Mouse (Mus musculus): ENCODE measurements around the gene Glt8d2. TPM values are rescaled to one million over a fixed set of nuclear protein-coding genes. Genes with fewer than 3 reads are reported as not detected.

Gene Glt8d2
- polyA plus RNA-seq, 1 experiment from 2014 or later, result 5.3 TPM

GRCm38 (mm10) chr10:82622671-82623552, 67.5 kb downstream of the Glt8d2 start, which contains the start of gene 1190007I07Rik:
1190007I07Rik (minus strand) TSS chr10:82623228.
- under 1% methylated on average over 48 of the region's 61 CpGs for WGBS
- Histone ChIP-seq H3K9ac (ENCODE audit: low read length) (peak within 1 kb of the TSS; percentile 74), H3K4me1 (replicated peaks; ENCODE audit: control insufficient read depth, insufficient read depth, low read length) (peaks cover 3% of the 10 kb centered on the region; the same call in 1 of the 2 replicates), H3K4me2 (ENCODE audit: low read length) (peak within 1 kb of the TSS; percentile 62), H3K27ac (ENCODE audit: low read depth) (peak within 1 kb of the TSS; percentile 83), H3K27me3 (replicated peaks; ENCODE audit: control insufficient read depth, insufficient read depth, low read length) (no peaks in the 10 kb centered on the region), H3K9me3 (ENCODE audit: control insufficient read depth, low read length) (no peaks in the 10 kb centered on the region), H3K4me3 (ENCODE audit: low read depth, low read length) (peak within 1 kb of the TSS; percentile 75), H3K36me3 (ENCODE audit: control insufficient read depth, insufficient read depth, low read length) (peaks cover 6% of the 10 kb centered on the region; the same call in 1 of the 2 replicates)
- DNase-seq (ENCODE audit: low spot score) (peak; percentile 97), ATAC-seq (replicated peaks; ENCODE audit: low FRiP score, low TSS enrichment, low read depth) (peak; percentile 92)

- 27% methylated on average over 9 of the region's 9 CpGs for WGBS
- Histone ChIP-seq H3K4me1 (replicated peaks; ENCODE audit: control insufficient read depth, insufficient read depth, low read length) (peaks cover 3% of the 10 kb centered on the region; the same call in 1 of the 2 replicates), H3K27ac (ENCODE audit: low read depth) (no peak overlapping the region), H3K4me2 (ENCODE audit: low read length) (peak overlapping the region; percentile 62), H3K27me3 (replicated peaks; ENCODE audit: control insufficient read depth, insufficient read depth, low read length) (no peaks in the 10 kb centered on the region), H3K4me3 (ENCODE audit: low read depth, low read length) (peak overlapping the region; percentile 75), H3K9me3 (ENCODE audit: control insufficient read depth, low read length) (no peaks in the 10 kb centered on the region), H3K9ac (ENCODE audit: low read length) (peak overlapping the region; percentile 74), H3K36me3 (ENCODE audit: control insufficient read depth, insufficient read depth, low read length) (peaks cover 6% of the 10 kb centered on the region; the same call in 1 of the 2 replicates)
- ATAC-seq (replicated peaks; ENCODE audit: low FRiP score, low TSS enrichment, low read depth) (no peak), DNase-seq (ENCODE audit: low spot score) (no peak)
Measured at GRCm38 (mm10) chr10:82622235-82622634, 68.2 kb downstream of the Glt8d2 start.

Other genes with a start within 250 kb of the Glt8d2 start
- not detected in 2 replicates for gene Gm1553, start 198.0 kb downstream of the Glt8d2 start, polyA plus RNA-seq (2014; fragmentation: Nextera tagmentation; extraction: Ambion mirVana)
- gene 1190007I07Rik, start 67.4 kb downstream of the Glt8d2 start, polyA plus RNA-seq (2014; fragmentation: Nextera tagmentation; extraction: Ambion mirVana), result 65.8 and 67.6 TPM in 2 replicates
- gene Tdg, start 60.8 kb downstream of the Glt8d2 start, polyA plus RNA-seq (2014; fragmentation: Nextera tagmentation; extraction: Ambion mirVana), result 152 and 162 TPM in 2 replicates
- 26.3 and 31.5 TPM in 2 replicates for gene Hcfc2, start 5.5 kb upstream of the Glt8d2 start, polyA plus RNA-seq (2014; fragmentation: Nextera tagmentation; extraction: Ambion mirVana)
- gene Nfyb, start 73.5 kb upstream of the Glt8d2 start, polyA plus RNA-seq (2014; fragmentation: Nextera tagmentation; extraction: Ambion mirVana), result 42.8 and 42.9 TPM in 2 replicates
- gene Txnrd1, start 143.3 kb upstream of the Glt8d2 start, polyA plus RNA-seq (2014; fragmentation: Nextera tagmentation; extraction: Ambion mirVana), result 124 and 128 TPM in 2 replicates
- 0.31 and 0.63 TPM in 2 replicates for gene Eid3, start 176.0 kb upstream of the Glt8d2 start, polyA plus RNA-seq (2014; fragmentation: Nextera tagmentation; extraction: Ambion mirVana)

All from intestine, embryonic 14.5 days (tissue).